Mouse (Mus musculus): Measurements from ENCODE around the gene Galnt12. TPM values are rescaled to one million over a fixed set of nuclear protein-coding genes. Genes with fewer than 3 reads are reported as not detected.

Galnt12 gene
- polyA plus RNA-seq, 1 experiment from 2014 or later, result 1.2 TPM

DNA sequence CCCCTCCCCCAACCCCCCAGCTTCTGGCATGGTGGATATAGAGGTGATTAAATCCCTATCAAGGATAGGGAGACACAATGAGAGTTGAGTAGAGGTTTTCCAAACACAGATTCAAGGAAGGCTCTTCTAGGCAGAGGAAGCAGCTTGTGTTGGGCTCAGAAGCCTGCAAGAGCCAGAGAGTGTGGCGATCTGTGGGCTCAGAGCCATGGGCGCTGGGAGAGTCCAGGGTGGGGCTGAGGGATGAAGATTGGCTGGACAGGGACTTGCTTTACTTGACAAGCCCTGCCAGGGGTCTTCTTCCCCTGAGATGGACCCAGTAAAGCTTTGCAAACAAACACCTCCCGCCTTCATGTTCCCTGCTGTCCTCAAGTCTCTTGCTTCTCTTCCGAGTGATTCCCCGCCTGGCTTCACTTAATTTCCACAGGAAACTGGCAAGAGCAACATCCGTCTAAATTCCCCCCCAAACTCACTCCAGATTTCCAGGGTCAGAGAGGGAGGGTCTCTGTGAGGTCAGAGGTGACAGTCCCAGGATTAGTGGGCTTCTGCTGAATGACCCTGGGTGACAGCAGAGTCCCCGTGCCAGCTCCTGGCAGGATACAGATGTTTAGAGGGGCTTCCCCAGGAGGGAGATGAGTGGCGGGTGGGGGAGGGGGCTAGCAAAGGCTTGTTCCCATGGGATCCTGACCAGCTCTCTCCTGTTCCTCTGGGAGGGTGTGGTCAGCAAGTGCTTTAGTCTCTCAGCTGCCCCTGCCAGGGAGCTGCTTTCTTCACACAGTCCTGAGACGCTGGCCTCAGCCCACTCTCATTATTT, 47.5 kb downstream of the Galnt12 start:
- no peaks in the 10 kb centered on the region for H3K36me3 ChIP-seq
- H3K27ac ChIP-seq (replicated peaks), result no peak overlapping the region; the same call in 1 of the 2 replicates
- H3K4me1 ChIP-seq (replicated peaks), result peaks cover 24% of the 10 kb centered on the region
- no peaks in the 10 kb centered on the region for H3K27me3 ChIP-seq
- no peak overlapping the region for H3K4me3 ChIP-seq
- H3K4me2 ChIP-seq, result no peak overlapping the region
- no peaks in the 10 kb centered on the region for H3K9me3 ChIP-seq
- H3K9ac ChIP-seq, result no peak overlapping the region
- WGBS, result 40% methylated on average over 9 of the region's 9 CpGs
- ATAC-seq (ENCODE audit: low read depth), result no peak

DNA sequence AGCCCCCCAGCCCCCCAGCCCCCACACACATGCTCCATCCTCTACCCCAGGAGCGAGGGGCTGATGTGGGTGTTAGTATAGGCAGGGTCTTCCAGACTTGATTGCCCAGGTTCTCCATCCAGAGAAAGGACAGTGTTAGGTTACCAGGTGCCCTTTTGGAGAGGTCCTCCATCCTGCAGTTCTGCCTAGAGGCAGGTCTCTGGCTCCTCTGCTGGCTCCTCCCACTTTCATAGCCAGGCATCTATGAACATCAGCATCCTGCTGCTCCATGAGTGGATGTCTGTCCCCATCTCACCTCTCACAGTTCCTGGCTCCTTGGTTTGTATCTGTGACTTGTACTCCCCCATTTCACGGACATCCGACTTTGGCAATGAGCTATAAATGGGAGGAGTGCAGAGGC, 48.6 kb downstream of the Galnt12 start:
- no peaks in the 10 kb centered on the region for H3K36me3 ChIP-seq
- H3K9ac ChIP-seq, result no peak overlapping the region
- WGBS, result 83% methylated on average over 3 of the region's 3 CpGs
- no peak overlapping the region for H3K4me2 ChIP-seq
- H3K27ac ChIP-seq (replicated peaks), result no peak overlapping the region
- no peaks in the 10 kb centered on the region for H3K27me3 ChIP-seq
- H3K9me3 ChIP-seq, result no peaks in the 10 kb centered on the region
- ATAC-seq (ENCODE audit: low read depth), result no peak
- no peak overlapping the region for H3K4me3 ChIP-seq
- peaks cover 24% of the 10 kb centered on the region for H3K4me1 ChIP-seq (replicated peaks)

DNA sequence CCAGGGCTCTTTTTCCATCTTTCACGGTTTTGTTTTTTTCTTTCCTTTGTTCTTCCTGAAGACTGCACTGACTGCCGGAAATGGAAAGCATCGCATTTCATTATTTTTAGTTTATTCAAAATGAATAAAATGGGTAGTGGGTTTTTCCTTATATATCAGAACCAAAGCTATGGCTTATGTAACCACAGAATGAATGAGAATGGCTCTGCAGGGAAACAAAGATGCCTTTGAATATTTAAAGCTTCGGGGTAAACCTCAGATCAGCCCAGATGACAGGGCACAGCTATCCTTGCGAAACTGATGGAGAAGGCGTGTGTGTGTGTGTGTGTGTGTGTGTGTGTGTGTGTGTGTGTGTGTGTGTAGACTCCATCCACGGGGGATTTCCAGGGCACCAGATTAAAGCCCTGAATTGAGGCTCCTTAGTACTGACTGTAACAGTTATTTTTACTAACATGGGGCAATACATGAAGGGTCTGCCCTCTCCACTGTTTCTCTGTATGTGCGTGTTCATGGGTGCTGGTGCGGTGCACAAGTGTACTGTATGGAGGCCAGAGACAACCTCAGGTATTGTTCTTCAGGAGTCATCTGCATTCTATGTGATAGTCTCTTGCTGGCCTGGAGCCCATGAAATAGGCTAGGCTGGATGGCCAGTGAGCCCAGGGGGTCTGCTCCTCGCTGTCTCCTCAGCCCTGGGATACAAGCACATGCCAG, 49.9 kb downstream of the Galnt12 start:
- WGBS, result 63% methylated on average over 10 of the region's 10 CpGs
- H3K4me1 ChIP-seq (replicated peaks), result peaks cover 24% of the 10 kb centered on the region
- H3K36me3 ChIP-seq, result no peaks in the 10 kb centered on the region
- no peaks in the 10 kb centered on the region for H3K27me3 ChIP-seq
- H3K4me2 ChIP-seq, result no peak overlapping the region
- H3K9ac ChIP-seq, result no peak overlapping the region
- no peaks in the 10 kb centered on the region for H3K9me3 ChIP-seq
- H3K27ac ChIP-seq (replicated peaks), result no peak overlapping the region
- no peak for ATAC-seq (ENCODE audit: low read depth)
- H3K4me3 ChIP-seq, result no peak overlapping the region

DNA sequence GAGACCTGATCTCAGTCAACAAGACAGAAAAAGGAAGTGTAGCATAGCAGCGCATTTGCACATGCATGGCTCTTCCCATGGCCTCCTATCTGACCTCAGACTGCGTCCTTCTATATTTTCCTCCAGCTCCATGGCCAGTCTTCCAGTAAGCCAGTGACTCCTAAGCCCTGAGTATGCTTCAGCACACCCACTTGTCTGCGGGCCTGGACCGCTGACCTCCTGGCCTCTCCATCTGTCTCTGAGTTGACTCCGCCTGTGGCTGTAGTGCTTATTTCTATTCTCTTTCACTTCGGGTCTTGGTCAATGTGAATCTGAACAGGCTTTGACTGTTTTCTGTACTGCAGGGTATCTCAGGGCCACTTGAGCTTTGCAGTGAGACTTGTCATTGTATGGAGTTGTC, 52.1 kb downstream of the Galnt12 start:
- Histone ChIP-seq H3K27ac (replicated peaks) (no peak overlapping the region), H3K4me3 (no peak overlapping the region), H3K36me3 (no peaks in the 10 kb centered on the region), H3K4me1 (replicated peaks) (peaks cover 23% of the 10 kb centered on the region), H3K4me2 (no peak overlapping the region), H3K27me3 (no peaks in the 10 kb centered on the region), H3K9me3 (no peaks in the 10 kb centered on the region), H3K9ac (no peak overlapping the region)
- WGBS, result 82% methylated on average over 6 of the region's 6 CpGs
- no peak for ATAC-seq (ENCODE audit: low read depth)

DNA sequence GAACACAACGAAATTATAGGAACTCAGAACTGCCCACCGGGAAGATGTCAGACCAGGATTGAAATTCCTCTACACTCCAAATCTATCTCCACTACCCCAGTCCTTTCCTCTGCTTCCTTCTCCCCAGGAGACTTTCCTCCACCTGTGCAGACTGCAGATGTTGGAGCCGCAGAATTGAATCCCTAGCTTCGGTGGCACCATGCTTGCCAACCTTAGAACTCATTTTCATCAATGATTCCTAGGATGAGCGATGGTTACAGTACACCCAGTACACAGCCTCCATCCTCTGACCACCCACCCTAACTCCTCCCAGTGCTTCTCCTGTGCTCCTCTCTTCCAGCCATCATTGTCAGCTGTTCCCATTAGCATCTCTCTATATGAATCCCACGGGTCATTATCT, 53.6 kb downstream of the Galnt12 start:
- Histone ChIP-seq H3K4me1 (replicated peaks) (peaks cover 9% of the 10 kb centered on the region; the same call in 1 of the 2 replicates), H3K9ac (no peak overlapping the region), H3K9me3 (no peaks in the 10 kb centered on the region), H3K4me3 (no peak overlapping the region), H3K36me3 (no peaks in the 10 kb centered on the region), H3K27ac (replicated peaks) (no peak overlapping the region), H3K4me2 (no peak overlapping the region), H3K27me3 (no peaks in the 10 kb centered on the region)
- 81% methylated on average over 6 of the region's 6 CpGs for WGBS
- no peak for ATAC-seq (ENCODE audit: low read depth)

DNA sequence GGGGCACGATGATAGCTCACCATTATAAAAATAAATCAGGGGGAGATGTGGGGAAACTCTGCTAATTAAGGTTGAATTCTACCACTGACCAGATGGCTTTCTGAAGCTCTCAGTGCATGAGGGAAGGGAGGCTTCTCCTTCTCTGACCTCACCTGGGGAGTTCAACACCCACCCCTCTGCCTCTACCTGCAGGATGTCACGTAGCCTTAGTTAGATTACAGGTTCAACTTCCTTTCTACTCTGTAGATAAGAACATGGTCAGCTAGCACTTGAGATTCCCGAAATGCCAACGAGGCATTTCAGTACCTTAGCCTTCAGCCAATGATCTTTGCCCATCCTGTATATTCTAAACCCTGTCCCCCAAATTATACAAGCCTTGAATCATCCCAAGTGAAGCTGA, 54.9 kb downstream of the Galnt12 start:
- Histone ChIP-seq H3K27ac (replicated peaks) (no peak overlapping the region), H3K4me2 (no peak overlapping the region), H3K9me3 (no peaks in the 10 kb centered on the region), H3K36me3 (no peaks in the 10 kb centered on the region), H3K9ac (no peak overlapping the region), H3K4me3 (no peak overlapping the region), H3K4me1 (replicated peaks) (peaks cover 9% of the 10 kb centered on the region; the same call in 1 of the 2 replicates), H3K27me3 (no peaks in the 10 kb centered on the region)
- 89% methylated on average over 4 of the region's 4 CpGs for WGBS
- ATAC-seq (ENCODE audit: low read depth), result no peak

DNA sequence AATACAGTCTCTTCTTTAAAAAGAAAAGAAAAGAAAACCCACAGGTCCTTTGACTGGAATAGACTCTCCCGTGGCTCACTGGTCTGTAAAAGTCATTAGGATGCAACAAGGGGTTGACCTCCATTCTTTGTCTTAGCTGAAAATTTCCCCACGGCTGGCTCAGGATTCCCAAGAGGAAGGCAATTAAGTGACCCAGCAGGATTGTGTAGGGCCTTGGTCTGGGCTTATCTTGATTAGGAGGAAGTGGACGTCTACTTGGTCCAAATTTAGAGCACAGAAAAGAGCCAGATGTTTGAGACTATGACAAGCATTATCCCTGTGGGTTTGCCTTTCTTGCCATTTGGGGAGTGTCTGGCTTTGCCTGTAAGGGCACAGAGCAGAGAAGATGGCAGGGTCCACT, 58.3 kb downstream of the Galnt12 start:
- H3K9ac ChIP-seq, result no peak overlapping the region
- H3K4me3 ChIP-seq, result no peak overlapping the region
- H3K4me1 ChIP-seq (replicated peaks), result no peaks in the 10 kb centered on the region
- WGBS, result 30% methylated on average over 3 of the region's 3 CpGs
- H3K27ac ChIP-seq (replicated peaks), result no peak overlapping the region
- H3K36me3 ChIP-seq, result no peaks in the 10 kb centered on the region
- no peak overlapping the region for H3K4me2 ChIP-seq
- no peaks in the 10 kb centered on the region for H3K27me3 ChIP-seq
- ATAC-seq (ENCODE audit: low read depth), result no peak
- no peaks in the 10 kb centered on the region for H3K9me3 ChIP-seq

DNA sequence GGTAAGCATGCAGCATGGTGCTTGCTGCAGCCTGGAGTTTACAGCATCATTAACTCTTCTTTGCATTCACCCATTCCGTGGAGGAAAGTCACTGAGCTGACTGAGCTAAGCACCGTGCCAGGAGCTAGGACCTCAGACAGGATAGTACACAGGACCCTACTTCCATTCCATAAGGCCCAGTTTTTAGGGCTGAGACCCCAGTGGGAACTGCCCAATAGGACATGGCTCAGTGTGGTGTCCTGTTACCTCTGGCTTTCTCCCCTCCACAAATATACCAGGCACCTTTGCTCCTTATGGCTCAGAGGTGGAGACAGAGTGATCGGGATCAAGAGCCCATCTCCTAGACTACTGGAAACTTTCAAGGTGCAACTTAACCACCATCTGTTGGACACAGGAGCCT, 59.1 kb downstream of the Galnt12 start:
- no peak for ATAC-seq (ENCODE audit: low read depth)
- no peak overlapping the region for H3K9ac ChIP-seq
- H3K4me2 ChIP-seq, result no peak overlapping the region
- no peak overlapping the region for H3K27ac ChIP-seq (replicated peaks)
- no peaks in the 10 kb centered on the region for H3K27me3 ChIP-seq
- 87% methylated on average over 3 of the region's 3 CpGs for WGBS
- H3K9me3 ChIP-seq, result no peaks in the 10 kb centered on the region
- no peaks in the 10 kb centered on the region for H3K4me1 ChIP-seq (replicated peaks)
- H3K36me3 ChIP-seq, result no peaks in the 10 kb centered on the region
- no peak overlapping the region for H3K4me3 ChIP-seq

DNA sequence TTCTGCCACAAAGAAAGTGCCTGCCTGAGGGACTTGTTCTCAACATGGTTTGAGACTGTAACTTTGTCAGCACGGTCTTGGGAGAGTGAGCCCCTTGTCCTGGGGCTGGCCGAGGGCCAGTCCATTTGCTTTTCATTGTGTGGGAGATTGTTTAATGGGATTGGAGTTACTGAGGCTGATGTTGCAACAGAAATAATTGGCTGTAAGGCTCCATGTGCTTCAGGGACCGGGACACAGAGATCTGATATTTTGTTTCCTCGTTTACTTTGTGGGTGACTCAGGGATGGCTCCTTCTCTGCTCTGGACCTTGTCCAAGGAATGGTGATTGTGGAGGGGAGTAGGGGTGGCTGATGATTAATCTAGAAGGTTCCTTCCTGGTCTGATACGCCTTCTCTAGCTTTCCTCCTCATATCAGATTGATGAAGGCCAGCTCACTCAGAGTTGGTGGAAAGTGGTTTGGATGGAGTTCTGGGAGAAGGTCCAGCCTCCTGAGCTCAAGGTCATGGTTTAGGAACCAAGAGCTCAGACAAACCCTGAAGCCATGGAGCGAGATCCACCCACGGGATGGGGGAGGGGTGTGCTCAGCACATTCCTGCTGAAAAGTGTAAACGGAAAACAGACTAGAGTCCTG, 60.0 kb downstream of the Galnt12 start:
- H3K36me3 ChIP-seq, result no peaks in the 10 kb centered on the region
- H3K27ac ChIP-seq (replicated peaks), result no peak overlapping the region
- H3K9me3 ChIP-seq, result no peaks in the 10 kb centered on the region
- ATAC-seq (ENCODE audit: low read depth), result no peak
- H3K4me3 ChIP-seq, result no peak overlapping the region
- no peak overlapping the region for H3K4me2 ChIP-seq
- no peaks in the 10 kb centered on the region for H3K4me1 ChIP-seq (replicated peaks)
- H3K27me3 ChIP-seq, result no peaks in the 10 kb centered on the region
- WGBS, result 74% methylated on average over 8 of the region's 8 CpGs
- H3K9ac ChIP-seq, result no peak overlapping the region

DNA sequence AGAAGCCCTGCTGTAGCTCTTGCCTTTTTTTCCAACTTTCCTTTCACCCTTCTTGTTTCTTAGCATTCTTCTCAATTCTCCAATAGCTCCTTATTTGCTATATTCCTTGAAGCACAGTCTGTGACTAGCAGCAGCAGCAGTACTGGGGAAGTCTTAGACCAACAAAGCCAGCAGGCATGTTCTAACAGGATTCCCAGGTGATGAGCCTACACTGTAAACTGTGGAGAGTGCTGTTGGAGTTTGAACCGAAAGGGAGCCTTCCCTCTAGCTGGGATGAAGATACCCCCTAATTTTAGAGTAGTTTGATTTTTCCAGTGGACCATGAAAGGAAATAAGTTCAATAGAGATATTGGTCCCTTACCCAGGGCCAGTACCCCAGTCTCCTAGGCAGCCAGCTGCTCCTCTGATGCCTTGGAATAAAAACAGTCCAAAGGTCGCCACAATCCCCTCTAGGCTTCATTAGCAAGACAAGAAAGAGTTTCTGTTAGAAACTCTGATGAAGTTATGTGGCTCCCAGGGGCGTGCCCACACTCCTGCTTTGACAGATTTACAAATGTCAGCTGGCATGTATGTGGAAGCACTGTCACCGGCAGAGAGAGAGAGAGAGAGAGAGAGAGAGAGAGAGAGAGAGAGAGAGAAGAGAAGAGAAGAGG, 69.5 kb downstream of the Galnt12 start:
- no peaks in the 10 kb centered on the region for H3K27me3 ChIP-seq
- WGBS, result 6% methylated on average over 3 of the region's 4 CpGs
- peak; percentile 67 for ATAC-seq (ENCODE audit: low read depth)

DNA sequence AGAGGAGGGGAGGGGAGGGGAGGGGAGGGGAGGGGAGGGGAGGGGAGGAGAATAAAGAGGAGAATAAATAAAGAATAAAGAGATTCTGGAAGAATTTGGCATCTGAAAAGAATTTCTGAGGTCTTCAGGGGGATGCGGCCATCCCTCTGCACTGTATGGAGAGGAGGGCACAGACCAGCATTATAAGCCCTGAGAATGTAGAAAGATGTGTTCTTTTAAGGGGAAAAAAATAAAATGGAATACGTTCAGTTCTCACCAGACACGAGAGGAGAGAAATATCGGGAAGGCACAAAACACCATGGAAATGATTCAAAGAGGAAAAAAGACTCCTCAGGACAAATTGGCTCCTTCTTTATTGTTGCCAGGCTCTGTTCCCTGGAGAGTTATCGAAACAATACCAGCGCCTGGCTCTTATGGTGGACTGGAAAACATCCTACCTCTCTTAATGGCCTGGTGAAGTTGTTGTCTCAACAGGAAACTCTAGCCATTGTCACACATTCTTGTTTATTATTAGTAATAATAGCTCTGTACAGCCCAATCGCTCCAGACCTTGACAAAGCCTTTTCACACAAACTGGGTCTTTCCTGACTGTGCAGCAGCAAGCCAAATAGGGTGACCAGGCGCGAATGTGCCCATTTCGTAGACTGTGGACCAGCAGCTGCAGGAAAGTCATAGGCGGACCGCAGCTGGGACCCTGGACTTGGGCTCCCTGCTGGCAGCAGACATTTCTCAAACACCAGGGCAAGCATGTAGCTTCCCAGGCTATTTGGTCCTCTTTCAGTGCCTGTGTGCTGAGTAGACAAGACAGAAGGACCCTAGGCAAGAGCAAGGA, 70.3 kb downstream of the Galnt12 start:
- peak; percentile 61; the same call in 1 of the 2 replicates for ATAC-seq (ENCODE audit: low read depth)
- no peaks in the 10 kb centered on the region for H3K27me3 ChIP-seq
- no peak overlapping the region for H3K4me3 ChIP-seq
- peaks cover 21% of the 10 kb centered on the region for H3K4me1 ChIP-seq (replicated peaks)
- peak overlapping the region; percentile 38; the same call in 1 of the 2 replicates for H3K9ac ChIP-seq
- H3K4me2 ChIP-seq, result peak overlapping the region; percentile 13; the same call in 1 of the 2 replicates
- no peaks in the 10 kb centered on the region for H3K36me3 ChIP-seq
- H3K9me3 ChIP-seq, result 0 out of 2 replicates have a peak, but pooled peaks cover 5% of the 10 kb centered on the region
- peak overlapping the region; percentile 49 for H3K27ac ChIP-seq (replicated peaks)
- WGBS, result 39% methylated on average over 12 of the region's 12 CpGs

More for the DNA sequence above, 69.5 kb downstream of the Galnt12 start:
- H3K9me3 ChIP-seq, result 0 out of 2 replicates have a peak, but pooled peaks cover 5% of the 10 kb centered on the region
- peaks cover 21% of the 10 kb centered on the region for H3K4me1 ChIP-seq (replicated peaks)
- H3K4me3 ChIP-seq, result no peak overlapping the region
- peak overlapping the region; percentile 49 for H3K27ac ChIP-seq (replicated peaks)
- no peaks in the 10 kb centered on the region for H3K36me3 ChIP-seq
- no peak overlapping the region for H3K4me2 ChIP-seq
- no peak overlapping the region for H3K9ac ChIP-seq
